Mouse (Mus musculus) spleen, adult 2 months (tissue): ENCODE results near the gene Pik3cb.

Experiments
- CTCF ChIP-seq: fragments of 200-500 bp; IDR thresholded peaks from 2 replicates; pipeline ENCODE4 v1.5.1; 2011; ENCODE audit warnings: mild to moderate bottlenecking, inconsistent platforms; ENCODE audit not compliant: insufficient read depth, insufficient read length, insufficient replicate concordance; ENCODE audit errors: extremely low read depth
- POLR2A ChIP-seq: fragments of 200-500 bp; IDR thresholded peaks from 2 replicates; pipeline ENCODE4 v1.6.1; 2011; ENCODE audit warnings: low read depth, low read length, inconsistent platforms

DNA sequence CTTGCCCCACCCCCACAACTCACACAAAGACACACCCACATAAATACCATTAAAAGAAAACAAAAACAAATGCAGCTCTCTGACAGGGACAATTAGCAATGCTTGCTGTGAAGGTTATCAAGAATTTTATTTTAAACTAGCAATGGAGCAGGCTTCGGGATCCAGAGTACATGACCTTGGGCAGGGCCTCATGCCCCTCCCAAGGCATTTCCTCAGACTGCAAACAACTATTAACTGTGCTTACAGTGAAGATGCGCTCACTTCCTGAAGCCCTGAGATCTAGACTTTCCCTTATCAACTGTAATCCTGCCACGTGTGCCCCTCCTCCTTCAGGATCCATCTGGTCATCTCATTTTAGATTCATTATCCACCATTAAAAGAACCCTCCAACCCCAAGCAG is 36.6 kb downstream of the Pik3cb start:
- TF ChIP-seq CTCF (no peak), POLR2A (no peak)
